Mouse (Mus musculus): Measurements from ENCODE around the gene Nr1d1. TPM values are rescaled to one million over a fixed set of nuclear protein-coding genes. Genes with fewer than 3 reads are reported as not detected.

The Nr1d1 gene
- total and polyA plus RNA-seq, 2 experiments: 19.0 to 106 TPM

GRCm38 (mm10) chr11:98768127-98769006 is 6.8 kb downstream of the Nr1d1 start:
- TF ChIP-seq CTCF (IDR thresholded peaks at IDR 0.05; ENCODE audit: low read depth, low read length) (no peak), POLR2A (IDR thresholded peaks at IDR 0.05; ENCODE audit: extremely low read depth, insufficient read depth, low read length) (no peak)
- Histone ChIP-seq H3K27me3 (ENCODE audit: control insufficient read depth, insufficient read depth, low read length) (no peaks in the 10 kb centered on the region), H3K9ac (ENCODE audit: low read depth, low read length) (no peak overlapping the region), H3K27ac (replicated peaks; ENCODE audit: insufficient read depth, low read depth, low read length) (no peak overlapping the region), H3K4me1 (ENCODE audit: control insufficient read depth, insufficient read depth, low read length) (peaks cover 9% of the 10 kb centered on the region), H3K79me2 (ENCODE audit: control insufficient read depth, insufficient read depth, low read length) (no peaks in the 10 kb centered on the region), H3K36me3 (ENCODE audit: control insufficient read depth, insufficient read depth, low read length) (peaks cover 49% of the 10 kb centered on the region), H3K4me3 (ENCODE audit: insufficient read depth, low read depth, low read length) (no peak overlapping the region)
- DNase-seq (ENCODE audit: extremely low read depth, low read depth, low spot score): peak; percentile 31
- 74% methylated on average over 39 of the region's 39 CpGs for WGBS

- Histone ChIP-seq H3K9ac (ENCODE audit: low read depth, low read length) (no peak overlapping the region), H3K4me1 (ENCODE audit: control insufficient read depth, insufficient read depth, low read length) (peaks cover 9% of the 10 kb centered on the region), H3K4me3 (ENCODE audit: insufficient read depth, low read depth, low read length) (no peak overlapping the region), H3K79me2 (ENCODE audit: control insufficient read depth, insufficient read depth, low read length) (no peaks in the 10 kb centered on the region), H3K27ac (replicated peaks; ENCODE audit: insufficient read depth, low read depth, low read length) (no peak overlapping the region), H3K27me3 (ENCODE audit: control insufficient read depth, insufficient read depth, low read length) (no peaks in the 10 kb centered on the region), H3K36me3 (ENCODE audit: control insufficient read depth, insufficient read depth, low read length) (peaks cover 46% of the 10 kb centered on the region)
- 42% methylated on average over 4 of the region's 4 CpGs for WGBS
- TF ChIP-seq CTCF (IDR thresholded peaks at IDR 0.05; ENCODE audit: low read depth, low read length) (no peak), POLR2A (IDR thresholded peaks at IDR 0.05; ENCODE audit: extremely low read depth, insufficient read depth, low read length) (no peak)
- DNase-seq (ENCODE audit: extremely low read depth, low read depth, low spot score): peak; percentile 26
Measured at GRCm38 (mm10) chr11:98767713-98768112, 7.4 kb downstream of the Nr1d1 start.

GRCm38 (mm10) chr11:98767276-98767675 is 7.9 kb downstream of the Nr1d1 start:
- 48% methylated on average over 9 of the region's 9 CpGs for WGBS
- H3K4me1 ChIP-seq (ENCODE audit: control insufficient read depth, insufficient read depth, low read length): peaks cover 6% of the 10 kb centered on the region; the same call in 1 of the 2 replicates
- no peak overlapping the region for H3K27ac ChIP-seq (replicated peaks; ENCODE audit: insufficient read depth, low read depth, low read length)

GRCm38 (mm10) chr11:98766816-98767215 is 8.3 kb downstream of the Nr1d1 start:
- no peak overlapping the region for H3K27ac ChIP-seq (replicated peaks; ENCODE audit: insufficient read depth, low read depth, low read length)
- no peak for DNase-seq (ENCODE audit: extremely low read depth, low read depth, low spot score)
- H3K79me2 ChIP-seq (ENCODE audit: control insufficient read depth, insufficient read depth, low read length): no peaks in the 10 kb centered on the region
- no peaks in the 10 kb centered on the region for H3K27me3 ChIP-seq (ENCODE audit: control insufficient read depth, insufficient read depth, low read length)
- TF ChIP-seq POLR2A (IDR thresholded peaks at IDR 0.05; ENCODE audit: extremely low read depth, insufficient read depth, low read length) (no peak), CTCF (IDR thresholded peaks at IDR 0.05; ENCODE audit: low read depth, low read length) (no peak)
- peaks cover 4% of the 10 kb centered on the region; the same call in 1 of the 2 replicates for H3K4me1 ChIP-seq (ENCODE audit: control insufficient read depth, insufficient read depth, low read length)
- WGBS: 38% methylated on average over 5 of the region's 5 CpGs
- peaks cover 37% of the 10 kb centered on the region for H3K36me3 ChIP-seq (ENCODE audit: control insufficient read depth, insufficient read depth, low read length)
- no peak overlapping the region for H3K9ac ChIP-seq (ENCODE audit: low read depth, low read length)
- no peak overlapping the region for H3K4me3 ChIP-seq (ENCODE audit: insufficient read depth, low read depth, low read length)

More at GRCm38 (mm10) chr11:98767276-98767675, 7.9 kb downstream of the Nr1d1 start:
- Histone ChIP-seq H3K79me2 (ENCODE audit: control insufficient read depth, insufficient read depth, low read length) (no peaks in the 10 kb centered on the region), H3K27me3 (ENCODE audit: control insufficient read depth, insufficient read depth, low read length) (no peaks in the 10 kb centered on the region), H3K36me3 (ENCODE audit: control insufficient read depth, insufficient read depth, low read length) (peaks cover 42% of the 10 kb centered on the region), H3K9ac (ENCODE audit: low read depth, low read length) (no peak overlapping the region), H3K4me3 (ENCODE audit: insufficient read depth, low read depth, low read length) (no peak overlapping the region)
- peak; percentile 65 for DNase-seq (ENCODE audit: extremely low read depth, low read depth, low spot score)
- TF ChIP-seq POLR2A (IDR thresholded peaks at IDR 0.05; ENCODE audit: extremely low read depth, insufficient read depth, low read length) (no peak), CTCF (IDR thresholded peaks at IDR 0.05; ENCODE audit: low read depth, low read length) (no peak)

- H3K27me3 ChIP-seq (ENCODE audit: control insufficient read depth, insufficient read depth, low read length): no peaks in the 10 kb centered on the region
- TF ChIP-seq CTCF (IDR thresholded peaks at IDR 0.05; ENCODE audit: low read depth, low read length): no peak
- no peak for TF ChIP-seq POLR2A (IDR thresholded peaks at IDR 0.05; ENCODE audit: extremely low read depth, insufficient read depth, low read length)
- H3K36me3 ChIP-seq (ENCODE audit: control insufficient read depth, insufficient read depth, low read length): peaks cover 33% of the 10 kb centered on the region
- H3K79me2 ChIP-seq (ENCODE audit: control insufficient read depth, insufficient read depth, low read length): no peaks in the 10 kb centered on the region
- H3K9ac ChIP-seq (ENCODE audit: low read depth, low read length): no peak overlapping the region
- H3K4me1 ChIP-seq (ENCODE audit: control insufficient read depth, insufficient read depth, low read length): 0 out of 2 replicates have a peak, but pooled peaks cover 2% of the 10 kb centered on the region
- no peak overlapping the region for H3K27ac ChIP-seq (replicated peaks; ENCODE audit: insufficient read depth, low read depth, low read length)
- peak; percentile 54 for DNase-seq (ENCODE audit: extremely low read depth, low read depth, low spot score)
- H3K4me3 ChIP-seq (ENCODE audit: insufficient read depth, low read depth, low read length): no peak overlapping the region
- 39% methylated on average over 2 of the region's 2 CpGs for WGBS
Measured at GRCm38 (mm10) chr11:98766346-98766745, 8.8 kb downstream of the Nr1d1 start.

Data from liver, adult 2 months (tissue).